Mouse (Mus musculus): ENCODE data around the gene Olfr1098.

Gene Olfr1098

DNA sequence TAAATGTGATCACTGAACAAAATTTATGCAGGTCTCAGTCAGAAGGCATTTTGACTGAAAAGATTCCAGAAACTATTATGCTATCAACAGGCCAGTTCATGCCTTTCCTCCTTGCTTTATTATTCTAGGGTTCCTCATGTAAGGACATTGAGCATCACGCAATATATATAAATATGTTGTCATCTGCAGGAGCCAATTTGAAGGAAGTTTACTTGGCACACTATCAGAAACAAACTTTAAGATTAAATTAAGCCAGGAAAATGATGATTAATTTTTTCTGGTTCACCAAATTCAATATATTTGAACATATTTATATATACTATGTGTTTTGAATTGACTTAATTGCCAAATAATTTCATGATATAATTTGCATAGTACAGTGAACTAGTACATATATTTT, at the start of gene Olfr1098:
Gene Olfr1098, minus strand, starts transcription at position 101 of the 400 bp plus-strand sequence.
- no peak for DNase-seq (ENCODE audit: low spot score)

DNA sequence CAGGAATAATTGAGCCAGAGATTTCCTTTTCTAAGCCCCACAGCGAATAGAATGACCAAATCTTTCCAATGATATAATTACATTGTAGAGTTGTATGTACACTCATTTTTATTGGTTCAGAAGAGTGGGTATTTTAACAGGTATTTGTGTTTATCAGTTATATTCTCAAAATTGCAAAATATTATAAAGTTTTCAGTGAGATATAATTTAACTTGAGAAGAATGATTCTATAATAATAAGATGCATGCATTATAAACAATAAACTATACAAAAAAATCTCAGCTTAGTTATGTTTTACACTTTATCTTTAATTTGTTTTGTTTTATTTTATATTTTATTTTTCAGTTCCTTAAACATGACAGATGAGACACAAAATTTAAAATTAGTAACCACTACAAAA, 36.2 kb upstream of the Olfr1098 start, which contains the start of gene Olfr1099:
Gene Olfr1099, minus strand, starts transcription at position 101 of the 400 bp plus-strand sequence.
- no peak for DNase-seq (ENCODE audit: low spot score)

DNA sequence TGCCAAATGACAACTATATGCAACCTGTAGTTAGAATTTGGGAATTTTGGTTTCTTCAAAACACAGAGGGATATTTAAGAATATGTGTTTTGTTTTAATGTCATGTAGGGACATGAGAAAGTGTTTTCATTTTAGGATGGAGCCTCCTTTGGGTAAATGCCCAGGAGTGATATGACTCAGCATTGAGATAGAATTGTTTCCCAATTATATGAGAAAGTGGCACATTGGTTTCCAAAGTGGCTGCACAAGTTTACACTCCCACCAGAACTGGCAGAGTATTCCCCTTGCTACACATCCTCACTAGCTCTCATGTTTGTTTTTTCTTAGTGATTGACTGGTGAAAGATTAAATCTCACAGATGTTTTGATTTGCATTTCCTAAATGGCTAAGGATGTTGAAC, 2.2 kb upstream of the Olfr1098 start:
- no peak for DNase-seq (ENCODE audit: low spot score)

DNA sequence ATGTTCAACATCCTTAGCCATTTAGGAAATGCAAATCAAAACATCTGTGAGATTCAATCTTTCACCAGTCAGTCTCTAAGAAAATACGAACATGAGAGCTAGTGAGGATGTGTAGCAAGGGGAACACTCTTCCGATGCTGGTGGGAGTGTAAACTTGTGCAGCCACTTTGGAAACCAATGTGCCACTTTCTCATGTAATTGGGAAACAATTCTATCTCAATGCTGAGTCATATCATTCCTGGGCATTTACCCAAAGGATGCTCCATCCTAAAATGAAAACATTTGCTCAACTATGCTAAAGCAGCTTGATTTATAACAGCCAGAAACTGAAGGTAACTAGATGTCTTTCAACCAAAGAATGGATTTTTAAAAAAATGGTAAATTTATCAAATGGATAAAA, 18.7 kb downstream of the Olfr1098 start:
- no peak for DNase-seq (ENCODE audit: low spot score)

DNA sequence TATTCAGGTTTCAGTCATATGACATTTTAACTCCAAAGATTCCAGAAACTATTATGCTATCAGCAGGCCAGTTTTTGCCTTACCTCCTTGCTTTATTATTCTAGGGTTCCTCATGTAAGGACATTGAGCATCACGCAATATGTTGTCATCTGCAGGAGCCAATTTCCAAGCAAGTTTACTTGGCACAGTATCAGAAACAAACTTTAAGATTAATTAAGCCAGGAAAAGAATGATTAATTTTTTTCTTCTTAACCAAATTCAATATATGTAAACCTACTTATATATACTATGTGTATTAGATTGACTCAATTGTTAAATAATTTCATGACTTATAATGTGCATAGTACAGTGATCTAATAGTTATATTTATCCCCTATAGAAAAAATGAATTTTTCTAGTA, 32.2 kb downstream of the Olfr1098 start, which contains the start of gene Olfr1097:
Gene Olfr1097, minus strand, starts transcription at position 101 of the 400 bp plus-strand sequence.
- no peak for DNase-seq (ENCODE audit: low spot score)

DNA sequence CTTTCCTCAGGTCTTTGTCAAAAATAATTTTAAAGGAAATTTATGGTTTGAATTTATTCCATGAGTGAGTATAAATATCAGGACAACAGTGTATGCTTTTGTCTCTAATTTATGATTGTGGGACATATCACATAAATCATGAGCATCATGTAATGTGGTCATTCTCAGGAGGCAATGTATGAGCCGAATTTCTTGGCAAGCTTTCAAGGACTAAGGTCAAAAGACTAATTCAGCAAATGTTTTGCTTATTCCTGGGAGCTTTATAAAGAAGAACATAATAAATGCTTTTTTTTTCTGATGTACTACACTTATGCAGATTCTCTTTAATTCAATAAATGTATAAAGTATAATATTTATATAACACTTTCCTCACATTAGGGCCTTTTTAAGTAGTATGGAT, 49.6 kb downstream of the Olfr1098 start, which contains the start of gene Gm13723:
Gene Gm13723, minus strand, starts transcription at position 101 of the 400 bp plus-strand sequence.
- DNase-seq (ENCODE audit: low spot score) = no peak

All from urinary bladder, postnatal 10 days (tissue).